Mouse (Mus musculus) intestine, postnatal 0 days (tissue): ENCODE data around the gene Cox10. TPM values are rescaled to one million over a fixed set of nuclear protein-coding genes. Genes with fewer than 3 reads are reported as not detected.
"Not testable (repeated sequence)": the region's sequence is repeated elsewhere in the genome, so short reads cannot be mapped to it uniquely, and the experiment has no call there.

Experiments
- ATAC-seq: fragments of 200-750 bp; cut with Nextera tagmentation; 2 replicates; pipeline ENCODE4 v1.8.0; 2017; ENCODE audit warnings: mild to moderate bottlenecking, moderate TSS enrichment, moderate library complexity
- H3K27ac ChIP-seq: fragments of 300-500 bp; sonication (generic); 2 replicates; pipeline ENCODE4 v1.5.1; 2014; ENCODE audit warnings: mild to moderate bottlenecking, low read depth, low read length, moderate library complexity
- H3K27me3 ChIP-seq: fragments of 300-500 bp; sonication (generic); replicated peaks from 2 replicates; pipeline ENCODE4 v1.6.1; 2014; ENCODE audit warnings: low read length, mixed read lengths; ENCODE audit not compliant: control insufficient read depth, insufficient read depth
- H3K36me3 ChIP-seq: fragments of 300-500 bp; sonication (generic); 2 replicates; pipeline ENCODE4 v1.6.1; 2014; ENCODE audit warnings: mild to moderate bottlenecking, moderate library complexity; ENCODE audit not compliant: control insufficient read depth, insufficient read depth
- H3K4me1 ChIP-seq: fragments of 300-500 bp; sonication (generic); replicated peaks from 2 replicates; pipeline ENCODE4 v1.6.1; 2014; ENCODE audit warnings: antibody characterized with exemption, low read length, mixed read lengths; ENCODE audit not compliant: control insufficient read depth, insufficient read depth
- H3K4me2 ChIP-seq: fragments of 300-500 bp; sonication (generic); replicated peaks from 2 replicates; pipeline ENCODE4 v1.6.1; 2014; ENCODE audit warnings: low read depth, mild to moderate bottlenecking, moderate library complexity
- H3K4me3 ChIP-seq: fragments of 300-500 bp; sonication (generic); 2 replicates; pipeline ENCODE4 v1.5.1; 2014; ENCODE audit warnings: low read depth, low read length
- H3K9ac ChIP-seq: fragments of 300-500 bp; sonication (generic); 2 replicates; pipeline ENCODE4 v1.6.1; 2014; ENCODE audit warnings: mild to moderate bottlenecking, low read depth, low read length
- H3K9me3 ChIP-seq: fragments of 300-500 bp; sonication (generic); 2 replicates; pipeline ENCODE4 v1.6.1; 2016; ENCODE audit warnings: mixed run types; ENCODE audit not compliant: control insufficient read depth
- CTCF ChIP-seq: sonication (generic); IDR thresholded peaks from 2 replicates; pipeline ENCODE4 v1.5.1; 2016; ENCODE audit warnings: low read depth, mild to moderate bottlenecking, control low read depth, antibody characterized with exemption, moderate library complexity
- WGBS: fragments of 180-500 bp; shearing (Covaris S2); extraction: QIAGEN DNeasy Blood & Tissue Kit; methylation state at CpG from one replicate; pipeline ENCODE4 v1.1.7; 2014; 5-methylcytosine and 5-hydroxymethylcytosine counted together
- polyA plus RNA-seq: library from polyadenylated mRNA; unstranded; fragments of >200 nt; fragmentation: Nextera tagmentation; extraction: Ambion mirVana; gene quantifications from 2 replicates; pipeline ENCODE4 v1.2.1, GENCODE M21; 2015

Cox10 gene
- 21.4 and 23.6 TPM in 2 replicates for polyA plus RNA-seq

DNA sequence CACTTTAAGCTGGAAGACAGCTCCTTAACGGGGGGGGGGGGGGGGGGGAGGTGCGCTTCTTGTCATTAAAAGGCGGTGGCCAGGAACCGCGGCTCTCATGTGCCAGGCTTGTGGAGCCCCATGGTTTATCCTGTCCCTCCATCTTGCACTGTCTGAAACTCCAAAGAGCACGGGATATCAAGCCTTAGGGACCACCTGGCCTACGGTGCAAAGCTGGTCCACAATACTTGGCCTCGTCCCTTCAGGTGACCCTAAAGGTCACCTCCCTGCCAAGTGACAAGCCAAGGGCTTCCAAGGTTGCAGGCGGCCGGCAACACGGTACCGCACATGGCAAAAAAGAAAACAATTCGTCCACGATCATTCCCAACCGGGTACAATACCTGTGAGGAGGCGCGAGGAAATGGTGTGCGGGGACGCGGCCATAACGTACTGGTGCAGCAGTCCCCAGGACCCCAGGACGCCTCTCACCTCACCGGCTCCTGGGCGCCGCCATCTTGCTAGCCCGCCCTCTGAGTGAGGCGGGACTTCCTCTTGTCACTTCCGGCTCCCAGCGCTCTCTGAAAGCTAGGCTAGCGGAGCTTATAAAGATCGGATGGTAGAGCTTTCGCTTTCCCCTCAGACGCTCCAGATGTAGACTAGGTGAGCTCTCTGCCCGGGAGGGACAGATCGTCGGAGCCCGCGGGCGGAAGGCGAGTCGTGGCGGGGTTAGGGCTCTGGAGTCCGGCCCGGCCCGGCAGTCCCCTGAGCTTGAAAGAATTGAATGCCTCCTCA, at the start of gene Cox10:
TSS of gene Cox10 (minus strand) at position 513 of the 771 bp plus-strand sequence.
- H3K4me1 ChIP-seq = no peaks in the 10 kb centered on the region; the same call in 1 of the 2 replicates
- H3K27ac ChIP-seq = peak within 1 kb of the TSS; percentile 94
- TF ChIP-seq CTCF = no peak
- peak; percentile 95 for ATAC-seq
- peak within 1 kb of the TSS; percentile 79 for H3K9ac ChIP-seq
- no peaks in the 10 kb centered on the region for H3K36me3 ChIP-seq
- H3K27me3 ChIP-seq = no peaks in the 10 kb centered on the region
- H3K9me3 ChIP-seq = no peaks in the 10 kb centered on the region
- peak within 1 kb of the TSS; percentile 70 for H3K4me2 ChIP-seq
- peak within 1 kb of the TSS; percentile 94 for H3K4me3 ChIP-seq
- under 1% methylated on average over 45 of the region's 45 CpGs for WGBS

- TF ChIP-seq CTCF = no peak
- H3K9ac ChIP-seq = no peak overlapping the region
- H3K27me3 ChIP-seq = no peaks in the 10 kb centered on the region
- H3K4me2 ChIP-seq = no peak overlapping the region
- 43% methylated on average over 9 of the region's 9 CpGs for WGBS
- no peaks in the 10 kb centered on the region for H3K4me1 ChIP-seq
- H3K36me3 ChIP-seq = no peaks in the 10 kb centered on the region
- no peaks in the 10 kb centered on the region for H3K9me3 ChIP-seq
- H3K27ac ChIP-seq = no peak overlapping the region
- no peak for ATAC-seq
- H3K4me3 ChIP-seq = no peak overlapping the region
These were observed 48.7 kb upstream of the Cox10 start for GRCm38 (mm10) chr11:64128016-64128415.

GRCm38 (mm10) chr11:64125471-64125870, 46.2 kb upstream of the Cox10 start:
- no peak for TF ChIP-seq CTCF
- no peak for ATAC-seq
- H3K27ac ChIP-seq = no peak overlapping the region
- H3K27me3 ChIP-seq = no peaks in the 10 kb centered on the region
- H3K9me3 ChIP-seq = no peaks in the 10 kb centered on the region
- H3K36me3 ChIP-seq = no peaks in the 10 kb centered on the region
- H3K4me3 ChIP-seq = no peak overlapping the region
- H3K4me1 ChIP-seq = no peaks in the 10 kb centered on the region
- no peak overlapping the region for H3K9ac ChIP-seq
- WGBS = 50% methylated on average over 2 of the region's 2 CpGs
- H3K4me2 ChIP-seq = no peak overlapping the region

- not testable (repeated sequence) for H3K9ac ChIP-seq, H3K9me3 ChIP-seq, H3K27me3 ChIP-seq, H3K27ac ChIP-seq, ATAC-seq, H3K4me1 ChIP-seq, H3K4me2 ChIP-seq, H3K36me3 ChIP-seq, H3K4me3 ChIP-seq
- 82% methylated on average over 6 of the region's 6 CpGs for WGBS
These were observed 43.9 kb upstream of the Cox10 start for GRCm38 (mm10) chr11:64123174-64123573.

DNA sequence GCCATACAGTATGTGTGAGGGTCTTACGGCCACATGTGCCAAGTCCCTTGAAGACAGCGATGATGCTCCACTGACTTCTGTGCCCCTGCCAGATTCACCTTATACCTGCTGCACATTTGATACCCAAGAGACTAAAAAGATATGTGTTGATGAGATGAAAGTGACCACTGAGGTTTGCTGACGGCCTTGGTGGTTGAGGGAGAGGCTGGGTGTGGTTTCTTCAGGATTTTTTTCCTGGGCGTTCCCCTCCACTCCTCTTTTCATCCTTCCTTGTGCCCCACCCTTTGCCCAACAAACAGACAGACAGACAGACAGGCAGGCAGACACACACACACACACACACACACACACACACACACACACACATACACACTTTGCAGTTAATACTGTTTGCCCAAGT, 37.4 kb upstream of the Cox10 start:
- Histone ChIP-seq H3K4me3 (no peak overlapping the region), H3K4me2 (no peak overlapping the region), H3K4me1 (no peaks in the 10 kb centered on the region), H3K27me3 (no peaks in the 10 kb centered on the region), H3K36me3 (no peaks in the 10 kb centered on the region), H3K9ac (no peak overlapping the region), H3K27ac (no peak overlapping the region), H3K9me3 (no peaks in the 10 kb centered on the region)
- 77% methylated on average over 4 of the region's 4 CpGs for WGBS
- ATAC-seq = no peak
- TF ChIP-seq CTCF = no peak

DNA sequence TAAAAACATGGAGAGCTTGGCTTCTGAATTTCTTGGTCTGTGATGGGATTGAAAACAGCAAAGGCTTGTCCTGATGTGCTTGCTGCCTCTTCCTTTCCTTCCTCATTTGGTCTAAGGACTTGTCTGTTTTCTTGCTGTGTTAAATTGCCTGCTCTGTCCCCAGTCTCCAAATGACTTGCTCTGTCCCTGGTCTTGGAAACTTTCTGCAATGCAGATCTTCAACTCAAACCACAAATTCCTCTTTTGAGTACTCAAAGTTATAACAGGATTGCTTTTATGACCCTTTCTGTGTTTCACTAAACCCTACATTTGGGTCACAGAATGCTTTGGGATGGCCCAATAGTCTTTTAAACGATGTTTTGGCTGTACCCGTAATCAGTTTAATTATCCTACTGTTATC, 36.6 kb upstream of the Cox10 start:
- no peaks in the 10 kb centered on the region for H3K9me3 ChIP-seq
- 89% methylated on average over 2 of the region's 2 CpGs for WGBS
- H3K27ac ChIP-seq = no peak overlapping the region
- no peaks in the 10 kb centered on the region for H3K36me3 ChIP-seq
- no peak overlapping the region for H3K4me3 ChIP-seq
- no peak for TF ChIP-seq CTCF
- no peak overlapping the region for H3K9ac ChIP-seq
- no peak overlapping the region for H3K4me2 ChIP-seq
- no peak for ATAC-seq
- no peaks in the 10 kb centered on the region for H3K4me1 ChIP-seq
- H3K27me3 ChIP-seq = no peaks in the 10 kb centered on the region
